Mouse (Mus musculus) neural tube, embryonic 14.5 days (tissue): ENCODE measurements at regions not wholly inside any gene's neighbourhood (a gene's known extent, or its start where the extent isn't known, plus 50 kb on each side); places are given as distances from the start of the nearest gene placed in this dataset.

ENCODE experiments used
- ATAC-seq: fragments of 200-750 bp; cut with Nextera tagmentation; 2 replicates; pipeline ENCODE4 v1.8.0; 2017; ENCODE audit warnings: low read depth, mild to moderate bottlenecking, moderate TSS enrichment, moderate library complexity
- H3K27ac ChIP-seq: fragments of 300-500 bp; sonication (generic); 2 replicates; pipeline ENCODE4 v1.5.1; 2014; ENCODE audit warnings: low read depth, mild to moderate bottlenecking, control low read depth, low read length, moderate library complexity, mixed read lengths
- H3K27me3 ChIP-seq: fragments of 300-500 bp; sonication (generic); 2 replicates; pipeline ENCODE4 v1.6.1; 2014; ENCODE audit warnings: low read length; ENCODE audit not compliant: control insufficient read depth, insufficient read depth
- H3K36me3 ChIP-seq: fragments of 300-500 bp; sonication (generic); 2 replicates; pipeline ENCODE4 v1.6.1; 2014; ENCODE audit warnings: low read length, mixed read lengths; ENCODE audit not compliant: control insufficient read depth, insufficient read depth
- H3K4me1 ChIP-seq: fragments of 300-500 bp; sonication (generic); 2 replicates; pipeline ENCODE4 v1.6.1; 2014; ENCODE audit warnings: low read length; ENCODE audit not compliant: control insufficient read depth, insufficient read depth
- H3K4me2 ChIP-seq: fragments of 300-500 bp; sonication (generic); 2 replicates; pipeline ENCODE4 v1.6.1; 2014; ENCODE audit warnings: mild to moderate bottlenecking, low read depth, low read length, control low read depth
- H3K4me3 ChIP-seq: fragments of 300-500 bp; sonication (generic); 2 replicates; pipeline ENCODE4 v1.5.1; 2014; ENCODE audit warnings: low read depth, low read length, control low read depth, mixed read lengths
- H3K9ac ChIP-seq: fragments of 300-500 bp; sonication (generic); replicated peaks from 2 replicates; pipeline ENCODE4 v1.6.1; 2014; ENCODE audit warnings: low read depth, mild to moderate bottlenecking, control low read depth, low read length, mixed read lengths
- H3K9me3 ChIP-seq: fragments of 300-500 bp; sonication (generic); 2 replicates; pipeline ENCODE4 v1.6.1; 2016; ENCODE audit warnings: low read length; ENCODE audit not compliant: control insufficient read depth
- WGBS: fragments of 180-500 bp; shearing (Covaris S2); extraction: QIAGEN DNeasy Blood & Tissue Kit; methylation state at CpG from one replicate; pipeline ENCODE4 v1.1.7; 2014; 5-methylcytosine and 5-hydroxymethylcytosine counted together

DNA sequence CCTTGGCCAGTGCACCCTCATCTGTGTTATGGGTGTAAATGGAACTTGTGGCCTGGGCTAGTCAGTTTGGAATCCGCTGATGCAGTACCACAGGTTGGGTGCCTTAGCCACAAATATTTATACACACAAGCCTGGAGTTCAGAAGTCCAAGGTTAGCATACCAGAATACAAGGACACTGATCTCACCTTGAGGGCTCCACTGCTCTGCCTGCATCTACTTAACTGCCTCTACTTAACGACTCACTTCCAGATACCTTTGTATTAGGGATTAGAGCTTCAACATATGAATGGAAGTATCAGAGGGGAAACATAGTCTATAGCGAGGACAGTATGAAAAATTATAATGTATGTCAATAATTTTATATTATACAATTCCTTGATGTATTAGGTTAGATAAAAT lies 57.5 kb downstream of the Tmem174 start:
- Histone ChIP-seq H3K4me2 (no peak overlapping the region), H3K27me3 (no peaks in the 10 kb centered on the region), H3K36me3 (no peaks in the 10 kb centered on the region), H3K27ac (no peak overlapping the region), H3K4me3 (no peak overlapping the region), H3K9me3 (no peaks in the 10 kb centered on the region), H3K9ac (no peak overlapping the region), H3K4me1 (no peaks in the 10 kb centered on the region)
- 92% methylated on average over 3 of the region's 3 CpGs for WGBS
- ATAC-seq: no peak

DNA sequence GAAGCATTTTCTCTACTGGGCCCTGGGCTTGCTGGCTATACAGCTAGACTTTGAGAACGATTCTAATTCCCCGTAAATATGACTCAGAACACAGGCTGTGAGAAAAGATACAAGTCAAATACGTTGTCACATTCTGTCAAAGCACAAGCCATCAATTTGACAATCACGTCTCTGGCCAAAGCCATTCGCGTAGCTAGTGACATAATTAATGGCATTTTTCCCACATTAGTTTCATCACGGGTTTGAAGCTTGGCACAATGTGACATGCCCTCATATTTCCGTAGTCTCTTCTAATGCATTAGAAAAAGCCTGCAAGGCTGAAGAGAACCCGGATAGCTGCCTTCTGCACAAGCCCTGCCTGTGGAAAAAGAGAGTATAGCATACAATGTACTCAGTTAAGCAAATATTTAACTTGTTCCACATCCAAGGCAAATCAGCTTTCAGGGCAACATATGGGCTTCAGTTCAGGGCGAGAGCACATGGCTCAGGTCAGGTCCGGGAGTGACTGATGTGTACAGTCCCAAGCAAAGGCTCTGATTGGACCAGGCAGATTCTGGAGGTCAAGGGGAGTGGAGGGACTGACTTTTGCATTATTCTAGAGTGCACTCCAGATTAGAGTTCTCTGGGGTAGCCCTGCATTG lies 58.7 kb downstream of the Tmem174 start:
- ATAC-seq: no peak
- 60% methylated on average over 11 of the region's 11 CpGs for WGBS
- H3K9me3 ChIP-seq: no peaks in the 10 kb centered on the region
- no peak overlapping the region for H3K4me2 ChIP-seq
- H3K9ac ChIP-seq: no peak overlapping the region
- H3K36me3 ChIP-seq: no peaks in the 10 kb centered on the region
- no peak overlapping the region for H3K4me3 ChIP-seq
- peaks cover 2% of the 10 kb centered on the region for H3K27me3 ChIP-seq
- no peak overlapping the region for H3K27ac ChIP-seq
- no peaks in the 10 kb centered on the region for H3K4me1 ChIP-seq

DNA sequence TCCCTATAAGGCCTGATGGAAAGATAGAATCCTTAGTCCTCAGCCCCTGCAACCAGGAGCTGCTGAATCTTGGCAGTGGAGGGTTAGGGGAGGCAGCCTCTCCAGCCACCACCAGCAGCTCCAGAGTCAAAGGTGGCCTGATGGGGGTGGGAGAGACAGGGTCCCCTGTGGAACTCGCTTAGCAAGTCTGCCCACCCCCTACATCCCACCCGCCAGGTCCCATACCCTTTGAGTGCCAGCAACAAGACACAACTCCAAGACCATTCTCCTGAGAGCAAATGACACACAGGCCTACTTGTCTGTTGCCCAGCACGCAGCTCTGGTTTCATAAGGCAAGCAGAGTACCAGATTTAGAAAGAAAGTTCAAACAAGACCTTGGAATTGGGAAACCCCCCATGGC lies 61.1 kb downstream of the Tmem174 start:
- ATAC-seq: no peak

DNA sequence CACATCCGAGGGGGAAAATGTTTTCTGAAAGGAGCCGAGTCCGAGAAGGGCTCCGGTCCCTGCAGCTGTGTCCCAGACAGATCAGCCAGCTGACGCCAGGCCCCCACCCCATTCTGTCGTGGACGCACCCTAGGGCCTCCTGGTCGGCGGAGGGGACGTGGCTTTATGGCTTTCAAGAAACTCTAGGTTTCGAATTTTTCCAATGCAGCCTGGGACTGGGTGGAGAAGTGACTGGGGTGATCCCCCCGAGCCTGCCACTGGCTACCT lies 63.2 kb downstream of the Tmem174 start:
- H3K4me3 ChIP-seq: no peak overlapping the region
- 21% methylated on average over 12 of the region's 12 CpGs for WGBS
- no peak overlapping the region for H3K9ac ChIP-seq
- H3K27me3 ChIP-seq: peaks cover 13% of the 10 kb centered on the region
- H3K27ac ChIP-seq: no peak overlapping the region
- H3K4me2 ChIP-seq: no peak overlapping the region
- ATAC-seq: no peak
- peaks cover 13% of the 10 kb centered on the region for H3K4me1 ChIP-seq
- no peaks in the 10 kb centered on the region for H3K9me3 ChIP-seq
- H3K36me3 ChIP-seq: no peaks in the 10 kb centered on the region

More for the DNA sequence above, 61.1 kb downstream of the Tmem174 start:
- Histone ChIP-seq H3K27me3 (peaks cover 10% of the 10 kb centered on the region), H3K4me3 (no peak overlapping the region), H3K4me1 (peaks cover 13% of the 10 kb centered on the region), H3K9ac (no peak overlapping the region), H3K36me3 (no peaks in the 10 kb centered on the region), H3K9me3 (no peaks in the 10 kb centered on the region), H3K4me2 (no peak overlapping the region), H3K27ac (no peak overlapping the region)
- 71% methylated on average over 3 of the region's 3 CpGs for WGBS

DNA sequence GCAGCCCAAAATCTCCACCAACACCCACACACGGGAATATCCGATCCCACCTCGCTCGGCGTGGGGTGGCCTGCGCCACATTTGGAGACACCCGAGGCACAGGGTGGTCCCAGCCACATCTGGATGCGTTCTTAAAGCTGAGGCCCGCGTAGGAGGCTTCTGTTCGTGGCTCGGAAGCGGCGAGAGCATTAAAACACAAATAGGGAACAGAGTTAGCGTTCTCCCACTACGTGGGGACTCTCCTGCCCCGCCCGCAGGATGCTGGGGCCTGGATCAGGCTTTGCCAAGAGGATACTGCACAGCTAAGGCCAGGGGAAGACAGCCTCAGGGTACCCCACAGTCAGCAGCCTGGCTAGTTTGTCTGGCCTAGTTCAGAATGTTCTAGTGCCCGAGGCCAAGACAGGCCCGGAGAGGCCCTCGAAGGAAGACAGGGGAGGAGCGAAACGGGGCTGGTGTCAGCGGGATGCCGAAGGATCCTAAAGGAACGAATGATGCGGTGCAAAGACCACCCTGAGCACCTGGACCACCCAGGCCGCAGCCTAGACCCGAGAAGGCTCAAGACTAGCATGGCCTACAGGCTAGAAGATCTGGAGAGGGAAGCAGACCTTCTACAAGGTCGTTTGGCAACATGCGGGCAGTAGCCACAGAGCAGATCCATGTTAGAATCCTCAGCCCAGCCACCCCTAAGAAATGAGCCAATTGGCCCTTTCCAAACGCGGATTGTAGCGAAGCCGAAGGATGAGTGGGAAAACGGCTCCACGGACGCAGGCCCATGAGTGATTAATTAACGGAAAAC lies 63.8 kb downstream of the Tmem174 start:
- peaks cover 13% of the 10 kb centered on the region for H3K27me3 ChIP-seq
- 18% methylated on average over 39 of the region's 39 CpGs for WGBS

DNA sequence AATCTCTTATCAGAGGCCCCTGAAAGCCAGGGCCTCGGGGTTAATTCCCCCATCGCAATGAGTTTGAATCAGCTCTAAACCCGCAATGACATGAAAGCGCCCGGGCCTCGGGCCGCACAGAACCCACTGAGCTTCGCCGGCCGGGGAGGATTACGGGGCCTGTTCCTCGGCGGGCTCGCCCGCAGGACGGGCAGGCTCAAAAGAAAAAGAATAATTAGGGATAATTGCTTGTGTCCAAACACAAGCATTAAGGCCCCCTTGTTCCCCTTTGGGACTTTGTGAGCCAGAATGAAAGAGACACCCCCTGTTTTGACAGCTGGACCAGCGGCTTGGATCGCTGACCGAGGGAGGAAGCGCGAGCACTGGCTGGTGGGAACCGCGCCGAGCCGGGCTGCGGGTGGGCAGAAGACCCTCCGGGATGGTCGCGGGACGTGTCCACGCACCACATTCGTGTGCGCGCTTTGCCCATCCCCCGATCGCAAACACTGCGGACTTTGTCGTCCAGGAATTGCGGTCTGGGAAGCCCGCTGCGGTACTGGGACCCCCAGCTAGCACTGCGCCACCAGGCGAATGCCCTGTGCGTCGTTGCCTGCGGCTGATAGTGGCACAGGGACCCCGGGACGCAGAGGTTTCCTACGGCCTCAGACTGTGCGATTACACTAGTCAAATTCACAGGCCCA lies 64.5 kb downstream of the Tmem174 start:
- Histone ChIP-seq H3K4me1 (peaks cover 13% of the 10 kb centered on the region), H3K36me3 (no peaks in the 10 kb centered on the region), H3K9me3 (no peaks in the 10 kb centered on the region), H3K27me3 (peaks cover 13% of the 10 kb centered on the region), H3K27ac (no peak overlapping the region), H3K4me3 (peak overlapping the region; percentile 33), H3K4me2 (peak overlapping the region; percentile 66), H3K9ac (peak overlapping the region; percentile 37)
- under 1% methylated on average over 50 of the region's 50 CpGs for WGBS
- peak; percentile 49; the same call in 1 of the 2 replicates for ATAC-seq

More for the DNA sequence above, 63.8 kb downstream of the Tmem174 start:
- Histone ChIP-seq H3K4me3 (peak overlapping the region; percentile 33), H3K36me3 (no peaks in the 10 kb centered on the region), H3K9me3 (no peaks in the 10 kb centered on the region), H3K4me1 (peaks cover 13% of the 10 kb centered on the region), H3K4me2 (peak overlapping the region; percentile 66), H3K9ac (peak overlapping the region; percentile 37), H3K27ac (no peak overlapping the region)
- ATAC-seq: peak; percentile 31; the same call in 1 of the 2 replicates

DNA sequence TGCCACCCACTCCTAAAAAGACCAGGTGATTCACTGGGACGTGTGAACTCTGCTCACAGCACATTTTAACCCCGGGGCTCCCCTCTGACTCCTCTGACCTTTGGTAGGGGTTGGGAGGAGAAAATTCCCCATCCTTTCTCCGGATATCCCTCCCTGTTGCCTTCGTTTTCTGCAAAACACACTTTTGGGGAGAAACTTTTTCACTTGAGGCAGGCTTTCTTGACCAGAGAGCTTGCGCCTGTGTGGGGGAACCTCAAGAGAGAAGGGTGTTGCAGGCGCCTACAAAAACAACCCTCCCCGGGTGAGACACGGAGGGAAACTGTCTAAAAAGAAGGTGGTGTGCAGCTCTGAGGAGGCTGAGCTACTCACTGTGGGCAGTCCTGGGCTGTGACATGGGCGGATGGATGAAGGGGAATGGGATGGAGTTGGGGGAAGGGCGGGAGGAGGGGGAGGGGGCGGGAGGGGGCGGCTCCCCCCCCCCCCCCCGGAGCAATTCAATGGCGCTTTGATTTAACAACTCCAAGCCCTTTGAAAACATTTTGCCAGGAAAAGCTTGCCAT lies 65.1 kb downstream of the Tmem174 start:
- no peaks in the 10 kb centered on the region for H3K36me3 ChIP-seq
- 5% methylated on average over 14 of the region's 14 CpGs for WGBS
- peak overlapping the region; percentile 66 for H3K4me2 ChIP-seq
- no peak overlapping the region for H3K9ac ChIP-seq
- peaks cover 13% of the 10 kb centered on the region for H3K27me3 ChIP-seq
- peaks cover 13% of the 10 kb centered on the region for H3K4me1 ChIP-seq
- H3K9me3 ChIP-seq: no peaks in the 10 kb centered on the region
- peak overlapping the region; percentile 33 for H3K4me3 ChIP-seq
- ATAC-seq: no peak
- H3K27ac ChIP-seq: no peak overlapping the region

DNA sequence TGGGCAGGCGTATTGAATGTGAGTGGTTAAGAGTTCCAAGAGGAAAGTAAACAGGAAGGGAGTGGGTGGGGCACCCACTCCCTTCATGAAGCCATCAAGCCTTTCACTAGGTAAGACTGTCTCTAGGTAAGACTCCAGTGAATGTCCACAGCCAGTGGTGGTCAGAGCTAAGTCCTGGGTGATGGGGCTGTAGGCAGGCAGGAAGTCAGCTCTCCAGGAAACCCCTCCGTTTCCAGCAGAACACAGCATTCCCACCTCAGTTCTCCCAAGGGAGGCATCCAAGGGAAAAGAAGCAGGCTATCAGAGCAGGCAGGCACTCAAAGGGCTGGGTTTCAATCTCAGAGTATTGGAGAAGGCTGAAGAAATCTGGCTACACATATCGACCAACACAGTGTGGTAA lies 66.2 kb downstream of the Tmem174 start:
- no peak overlapping the region for H3K9ac ChIP-seq
- H3K4me3 ChIP-seq: no peak overlapping the region
- peaks cover 13% of the 10 kb centered on the region for H3K4me1 ChIP-seq
- H3K27ac ChIP-seq: no peak overlapping the region
- H3K9me3 ChIP-seq: no peaks in the 10 kb centered on the region
- H3K4me2 ChIP-seq: no peak overlapping the region
- 54% methylated on average over 3 of the region's 3 CpGs for whole genome bisulfite sequencing
- H3K27me3 ChIP-seq: peaks cover 13% of the 10 kb centered on the region
- H3K36me3 ChIP-seq: no peaks in the 10 kb centered on the region
- no peak for ATAC-seq

DNA sequence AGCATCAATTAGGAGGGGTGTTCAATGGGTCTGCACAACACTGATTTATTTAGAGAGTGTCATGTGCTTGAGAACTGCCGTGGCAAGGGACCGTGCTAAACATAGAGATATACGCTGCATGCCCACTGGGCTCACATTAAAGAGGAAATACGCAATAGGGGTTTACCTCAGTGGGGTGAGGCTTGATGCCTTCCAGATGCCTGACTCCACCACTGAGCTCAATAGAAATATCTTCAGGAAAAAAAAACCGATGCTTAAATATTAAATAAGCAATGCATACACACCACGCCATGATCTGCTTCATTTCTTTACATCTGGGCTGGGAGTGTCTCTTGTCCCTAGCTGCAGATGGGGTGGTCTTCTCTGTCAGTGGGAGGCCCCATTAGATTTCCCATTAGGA lies 63.9 kb upstream of the Gm10320 start:
- no peak for ATAC-seq
- Histone ChIP-seq H3K9ac (no peak overlapping the region), H3K36me3 (no peaks in the 10 kb centered on the region), H3K4me1 (no peaks in the 10 kb centered on the region), H3K27ac (no peak overlapping the region), H3K4me3 (no peak overlapping the region), H3K4me2 (no peak overlapping the region), H3K27me3 (no peaks in the 10 kb centered on the region), H3K9me3 (no peaks in the 10 kb centered on the region)
- WGBS: 61% methylated on average over 6 of the region's 6 CpGs
